Mouse (Mus musculus) myocyte (in vitro differentiated cells): ENCODE results near the gene Cpz. TPM values are rescaled to one million over a fixed set of nuclear protein-coding genes. Genes with fewer than 3 reads are reported as not detected.

Experiments
- H3K27me3 ChIP-seq: one replicate; pipeline ENCODE4 v1.6.1; 2011; ENCODE audit not compliant: control insufficient read depth, insufficient read depth, insufficient read length
- H3K36me3 ChIP-seq: one replicate; pipeline ENCODE4 v1.6.1; 2011; ENCODE audit not compliant: control insufficient read depth, insufficient read depth
- H3K4me2 ChIP-seq: one replicate; pipeline ENCODE4 v1.6.1; 2011; ENCODE audit warnings: low read depth, control low read depth
- H3K4me3 ChIP-seq: one replicate; pipeline ENCODE4 v1.5.1; 2011; ENCODE audit warnings: mild to moderate bottlenecking, control low read depth, moderate library complexity
- H3K79me2 ChIP-seq: one replicate; pipeline ENCODE4 v1.6.1; 2011; ENCODE audit not compliant: control insufficient read depth, insufficient read depth
- H3ac ChIP-seq: one replicate; pipeline ENCODE4 v1.6.1; 2011; ENCODE audit not compliant: control insufficient read depth, insufficient read length
- CEBPB ChIP-seq: IDR thresholded peaks from 2 replicates; pipeline ENCODE4 v1.6.1; 2011; ENCODE audit warnings: mild to moderate bottlenecking, moderate library complexity; ENCODE audit not compliant: poor library complexity, insufficient read depth, severe bottlenecking
- E2F4 ChIP-seq: IDR thresholded peaks from one replicate; pipeline ENCODE4 v1.6.1; 2011; ENCODE audit warnings: mild to moderate bottlenecking, control low read depth, moderate library complexity; ENCODE audit not compliant: insufficient read depth
- MAX ChIP-seq: IDR thresholded peaks from one replicate; pipeline ENCODE4 v1.6.1; 2011; ENCODE audit warnings: low read depth, mild to moderate bottlenecking, control low read depth
- MYOD1 ChIP-seq, 3 experiments: IDR thresholded peaks; one replicate each; pipeline ENCODE4 v1.6.1; 2011; ENCODE audit warnings: control low read depth in 2 of 3, low read depth in 2 of 3, mild to moderate bottlenecking in 2 of 3, moderate library complexity in 1 of 3; ENCODE audit not compliant: insufficient read length in 2 of 3, control insufficient read depth in 1 of 3
- MYOG ChIP-seq, 3 experiments: IDR thresholded peaks; one replicate each; pipeline ENCODE4 v1.6.1; 2011; ENCODE audit warnings: control low read depth in 2 of 3, low read depth in 2 of 3, mild to moderate bottlenecking in 2 of 3; ENCODE audit not compliant: insufficient read length in 2 of 3, control insufficient read depth in 1 of 3, insufficient read depth in 1 of 3
- POLR2A ChIP-seq: IDR thresholded peaks from one replicate; pipeline ENCODE4 v1.6.1; 2011; ENCODE audit warnings: low read depth, mild to moderate bottlenecking, control low read depth, moderate library complexity; ENCODE audit not compliant: insufficient read length
- POLR2AphosphoS2 ChIP-seq: IDR thresholded peaks from one replicate; pipeline ENCODE4 v1.6.1; 2011; ENCODE audit warnings: low read depth, control low read depth; ENCODE audit not compliant: insufficient read length
- REST ChIP-seq: IDR thresholded peaks from one replicate; pipeline ENCODE4 v1.6.1; 2011; ENCODE audit warnings: mild to moderate bottlenecking, control low read depth, moderate library complexity; ENCODE audit not compliant: insufficient read depth, insufficient read length
- SRF ChIP-seq: IDR thresholded peaks from one replicate; pipeline ENCODE4 v1.6.1; 2011; ENCODE audit warnings: low read depth; ENCODE audit not compliant: control insufficient read depth, insufficient read length
- TCF12 ChIP-seq: IDR thresholded peaks from one replicate; pipeline ENCODE4 v1.6.1; 2011; ENCODE audit warnings: mild to moderate bottlenecking, control low read depth; ENCODE audit not compliant: poor library complexity, insufficient read depth, severe bottlenecking
- TCF3 ChIP-seq: IDR thresholded peaks from one replicate; pipeline ENCODE4 v1.6.1; 2011; ENCODE audit warnings: low read depth, control low read depth; ENCODE audit not compliant: insufficient read length
- USF1 ChIP-seq: IDR thresholded peaks from one replicate; pipeline ENCODE4 v1.6.1; 2011; ENCODE audit warnings: low read depth, mild to moderate bottlenecking, control low read depth, moderate library complexity
- polyA plus RNA-seq: library from polyadenylated mRNA; unstranded; fragments of >200 nt; fragmentation: generic; extraction: Trizol; gene quantifications from one replicate; pipeline ENCODE4 v1.2.1, GENCODE M21; 2012; ENCODE audit warnings: missing spikeins

Gene Cpz
- 0.64 TPM for polyA plus RNA-seq

DNA sequence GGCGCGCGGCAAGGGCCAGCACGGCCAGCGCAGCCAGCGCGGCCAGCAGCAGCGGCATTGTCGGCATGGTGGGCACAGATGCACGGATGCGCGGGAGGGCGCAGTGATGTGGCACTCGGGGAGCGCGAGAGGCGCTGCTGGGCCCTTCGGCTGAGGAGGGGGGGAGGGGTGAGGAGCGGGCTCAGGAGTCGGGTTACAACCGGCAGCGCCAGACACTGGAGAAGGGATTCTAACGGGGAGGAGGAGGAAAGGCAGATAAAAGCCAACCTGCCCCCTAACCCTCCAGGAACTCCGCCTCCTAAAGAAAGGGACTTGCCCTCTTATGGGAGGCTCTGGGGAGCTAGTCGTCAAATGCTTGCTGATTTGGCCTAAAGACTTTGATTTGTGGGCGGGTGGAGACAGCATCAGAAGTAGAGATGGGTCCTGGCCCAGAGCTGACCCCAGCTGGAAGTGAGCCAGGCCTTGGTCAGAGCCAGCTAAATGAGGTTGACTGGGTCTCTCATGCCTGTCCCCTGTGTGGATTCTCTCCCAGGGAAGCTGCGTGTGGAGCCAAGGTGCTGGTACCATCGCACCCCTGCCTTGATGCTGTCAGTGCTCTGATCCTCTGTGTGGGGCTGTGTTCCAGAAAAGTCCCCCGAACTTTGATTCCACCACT is at the start of gene Cpz:
TSS of gene Cpz (minus strand) at position 230 of the 655 bp plus-strand sequence.
- H3K27me3 ChIP-seq, result peaks cover 4% of the 10 kb centered on the region
- no peaks in the 10 kb centered on the region for H3K36me3 ChIP-seq
- no peaks in the 10 kb centered on the region for H3K79me2 ChIP-seq
- TF ChIP-seq POLR2A (no peak), MYOD1 (IDR thresholded peaks at IDR 0.05; ENCODE audit: control insufficient read depth in 1 of 3, insufficient read length in 2 of 3, low read depth in 2 of 3) (peak in 1 of 3 experiments; percentile 13)
- H3K4me3 ChIP-seq, result no peak within 1 kb of the TSS
- peak within 1 kb of the TSS; percentile 53 for H3K4me2 ChIP-seq
- H3ac ChIP-seq, result no peak within 1 kb of the TSS

DNA sequence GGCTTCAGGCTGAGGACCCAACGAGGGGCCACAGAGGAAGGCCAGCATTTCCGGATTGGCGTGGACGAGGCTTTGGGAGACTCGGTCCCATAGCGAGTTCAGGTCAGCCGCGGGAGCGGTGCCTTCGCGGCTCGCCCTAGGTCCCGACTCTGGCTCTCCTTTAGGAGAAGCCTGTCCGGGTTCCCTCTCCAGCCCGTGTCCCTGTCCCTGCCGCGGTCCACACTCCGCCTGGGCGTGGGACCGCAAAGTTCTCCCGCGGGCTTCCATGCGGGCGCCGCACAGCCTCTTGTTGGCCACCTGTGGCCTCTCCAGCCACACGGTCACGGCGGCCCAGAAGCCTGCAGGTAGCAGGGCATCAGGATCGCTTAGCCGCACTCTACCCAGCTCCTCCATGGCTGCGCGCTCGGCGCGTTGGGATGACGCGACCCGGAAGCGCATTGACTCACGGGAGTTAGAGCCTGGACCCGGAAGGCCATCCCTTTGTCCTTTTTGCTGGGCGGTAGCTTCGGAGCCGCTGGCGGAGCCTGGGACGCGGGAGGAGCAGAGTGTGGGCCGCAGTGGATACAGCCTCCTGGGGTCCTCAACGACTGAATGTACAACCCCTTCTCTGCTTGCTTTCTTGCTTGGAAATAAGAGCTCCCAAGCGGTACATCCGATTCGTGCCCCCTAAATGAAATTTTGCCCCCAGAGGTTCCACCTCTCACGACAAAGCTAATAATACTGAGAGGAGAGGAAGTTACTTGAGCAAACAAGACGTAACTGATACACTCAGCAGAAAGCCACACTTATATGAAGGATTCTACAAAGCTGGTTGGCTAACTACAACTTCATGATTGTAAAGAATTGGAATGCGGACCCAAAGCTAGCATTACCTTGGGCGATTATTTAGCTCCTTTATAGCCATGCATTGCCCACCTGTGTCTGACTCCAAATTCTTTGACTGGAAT is 49.4 kb upstream of the Cpz start, which contains the start of gene Trmt44:
TSS of gene Trmt44 (minus strand) at position 418 of the 947 bp plus-strand sequence.
- Histone ChIP-seq H3ac (peak within 1 kb of the TSS; percentile 87), H3K36me3 (peaks cover 18% of the 10 kb centered on the region), H3K27me3 (no peaks in the 10 kb centered on the region), H3K4me2 (peak within 1 kb of the TSS; percentile 97), H3K4me3 (peak within 1 kb of the TSS; percentile 76), H3K79me2 (peaks cover 6% of the 10 kb centered on the region)
- TF ChIP-seq REST, result no peak
- peak; percentile 65 for TF ChIP-seq E2F4
- no peak for TF ChIP-seq MYOG (IDR thresholded peaks at IDR 0.05; ENCODE audit: control insufficient read depth in 1 of 3, insufficient read depth in 1 of 3, insufficient read length in 2 of 3, low read depth in 2 of 3)
- TF ChIP-seq USF1, result no peak
- no peak for TF ChIP-seq TCF3
- TF ChIP-seq MAX, result no peak
- no peak for TF ChIP-seq CEBPB
- peak; percentile 78 for TF ChIP-seq SRF
- TF ChIP-seq POLR2AphosphoS2, result peak; percentile 80
- no peak for TF ChIP-seq MYOD1 (IDR thresholded peaks at IDR 0.05; ENCODE audit: control insufficient read depth in 1 of 3, insufficient read length in 2 of 3, low read depth in 2 of 3)
- peak; percentile 91 for TF ChIP-seq POLR2A
- no peak for TF ChIP-seq TCF12

DNA sequence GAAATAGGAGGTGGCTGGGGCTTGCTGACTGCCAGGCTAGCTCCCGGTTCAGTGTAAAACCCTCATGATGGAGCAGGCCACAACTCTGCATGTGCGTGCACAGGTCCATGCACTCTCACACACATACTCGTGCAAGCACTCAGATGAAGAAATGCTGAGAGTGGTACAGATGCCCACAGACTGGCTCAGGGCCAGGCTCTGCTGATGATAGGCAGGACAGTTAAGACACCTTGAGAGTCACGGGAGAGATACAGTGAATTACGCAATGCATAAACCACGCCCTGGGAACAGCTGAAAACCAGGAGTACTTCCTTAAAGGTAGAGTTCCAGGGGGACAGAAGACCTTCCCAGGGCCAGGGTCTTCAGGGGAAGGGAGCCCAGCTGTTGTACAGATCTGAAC is 46.0 kb upstream of the Cpz start:
- Histone ChIP-seq H3K4me2 (no peak overlapping the region), H3K27me3 (no peaks in the 10 kb centered on the region), H3K79me2 (peaks cover 6% of the 10 kb centered on the region), H3ac (no peak overlapping the region), H3K4me3 (no peak overlapping the region), H3K36me3 (peaks cover 18% of the 10 kb centered on the region)
- TF ChIP-seq MYOG (IDR thresholded peaks at IDR 0.05; ENCODE audit: control insufficient read depth in 1 of 3, insufficient read depth in 1 of 3, insufficient read length in 2 of 3, low read depth in 2 of 3) (no peak), E2F4 (no peak), MAX (no peak), CEBPB (no peak)

DNA sequence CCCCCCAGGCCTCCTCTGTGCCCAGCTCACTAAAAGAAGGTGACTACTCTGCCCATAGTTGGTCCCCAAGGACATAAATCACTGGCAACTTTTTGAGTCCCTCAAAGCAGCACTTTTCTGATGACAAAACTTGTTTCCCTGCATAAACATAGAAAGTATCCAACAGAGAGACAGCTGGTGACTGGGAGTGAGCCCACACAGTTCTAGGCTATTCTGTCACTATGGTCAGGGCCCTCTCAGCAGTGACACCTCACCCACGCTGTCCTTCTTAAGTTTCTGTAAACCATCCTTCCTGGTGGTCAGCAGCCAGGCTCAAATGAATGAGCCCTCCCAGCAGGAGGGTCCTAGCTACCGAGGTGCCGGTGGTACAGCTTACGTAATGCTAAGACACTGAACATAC is 41.1 kb upstream of the Cpz start:
- no peak overlapping the region for H3ac ChIP-seq
- no peaks in the 10 kb centered on the region for H3K79me2 ChIP-seq
- H3K36me3 ChIP-seq, result peaks cover 22% of the 10 kb centered on the region
- H3K4me3 ChIP-seq, result no peak overlapping the region
- no peak overlapping the region for H3K4me2 ChIP-seq
- no peak for TF ChIP-seq USF1
- TF ChIP-seq SRF, result no peak
- no peak for TF ChIP-seq TCF3
- TF ChIP-seq POLR2A, result no peak
- no peak for TF ChIP-seq CEBPB
- no peak for TF ChIP-seq MYOG (IDR thresholded peaks at IDR 0.05; ENCODE audit: control insufficient read depth in 1 of 3, insufficient read depth in 1 of 3, insufficient read length in 2 of 3, low read depth in 2 of 3)
- no peak for TF ChIP-seq REST
- no peaks in the 10 kb centered on the region for H3K27me3 ChIP-seq

DNA sequence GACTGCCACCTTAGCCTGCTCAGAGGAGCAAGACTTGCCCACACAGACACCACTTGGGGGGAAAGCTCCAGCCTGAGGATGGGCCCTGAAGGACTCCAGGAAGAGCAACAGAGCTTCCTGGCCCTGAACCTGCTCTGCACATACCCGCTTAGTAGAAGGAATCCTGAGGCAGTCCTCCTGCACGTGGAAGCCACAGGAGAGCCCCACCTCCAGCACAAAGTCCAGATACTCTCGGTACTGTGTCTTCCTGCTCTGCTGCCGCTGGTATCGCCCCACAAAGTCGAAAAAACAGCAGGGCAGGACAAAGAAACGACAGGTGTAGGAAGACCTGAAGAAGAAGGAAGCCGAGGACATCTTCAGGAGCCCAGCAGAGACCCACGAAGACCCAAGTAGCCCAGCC is 39.7 kb upstream of the Cpz start:
- peaks cover 14% of the 10 kb centered on the region for H3K36me3 ChIP-seq
- TF ChIP-seq SRF, result no peak
- no peak for TF ChIP-seq MAX
- TF ChIP-seq POLR2AphosphoS2, result no peak
- TF ChIP-seq USF1, result no peak
- TF ChIP-seq MYOD1 (IDR thresholded peaks at IDR 0.05; ENCODE audit: control insufficient read depth in 1 of 3, insufficient read length in 2 of 3, low read depth in 2 of 3), result no peak
- TF ChIP-seq E2F4, result no peak
- TF ChIP-seq REST, result no peak
- no peak for TF ChIP-seq TCF3
- TF ChIP-seq POLR2A, result no peak
- no peak for TF ChIP-seq TCF12
- no peak for TF ChIP-seq CEBPB
- no peak for TF ChIP-seq MYOG (IDR thresholded peaks at IDR 0.05; ENCODE audit: control insufficient read depth in 1 of 3, insufficient read depth in 1 of 3, insufficient read length in 2 of 3, low read depth in 2 of 3)

More for the DNA sequence above, 39.7 kb upstream of the Cpz start:
- H3K27me3 ChIP-seq, result no peaks in the 10 kb centered on the region
- no peaks in the 10 kb centered on the region for H3K79me2 ChIP-seq
- H3ac ChIP-seq, result no peak overlapping the region
- H3K4me3 ChIP-seq, result no peak overlapping the region
- no peak overlapping the region for H3K4me2 ChIP-seq
